Mouse (Mus musculus) hindbrain, embryonic 13.5 days (tissue): ENCODE data around the gene Traf3ip3. TPM values are rescaled to one million over a fixed set of nuclear protein-coding genes. Genes with fewer than 3 reads are reported as not detected.
A peak's percentile ranks its signal among the peaks of the same experiment; 100 is the strongest.

Experiments used
- ATAC-seq: fragments of 200-750 bp; cut with Nextera tagmentation; 2 replicates; pipeline ENCODE4 v1.8.0; 2017; ENCODE audit warnings: moderate TSS enrichment; ENCODE audit not compliant: low FRiP score
- H3K27ac ChIP-seq: fragments of 300-500 bp; sonication (generic); 2 replicates; pipeline ENCODE4 v1.5.1; 2015; ENCODE audit warnings: inconsistent platforms, mild to moderate bottlenecking, moderate library complexity
- H3K27me3 ChIP-seq: fragments of 300-500 bp; sonication (generic); 2 replicates; pipeline ENCODE4 v1.6.1; 2015; ENCODE audit warnings: mild to moderate bottlenecking, inconsistent platforms
- H3K36me3 ChIP-seq: fragments of 300-500 bp; sonication (generic); 2 replicates; pipeline ENCODE4 v1.6.1; 2015; ENCODE audit warnings: mild to moderate bottlenecking, inconsistent platforms
- H3K4me1 ChIP-seq: fragments of 300-500 bp; sonication (generic); replicated peaks from 2 replicates; pipeline ENCODE4 v1.6.1; 2015; ENCODE audit warnings: inconsistent platforms
- H3K4me2 ChIP-seq: fragments of 300-500 bp; sonication (generic); 2 replicates; pipeline ENCODE4 v1.6.1; 2015; ENCODE audit warnings: inconsistent platforms, mild to moderate bottlenecking, moderate library complexity
- H3K4me3 ChIP-seq: fragments of 300-500 bp; sonication (generic); 2 replicates; pipeline ENCODE4 v1.5.1; 2015; ENCODE audit warnings: mild to moderate bottlenecking, inconsistent platforms
- H3K9ac ChIP-seq: fragments of 300-500 bp; sonication (generic); 2 replicates; pipeline ENCODE4 v1.6.1; 2015; ENCODE audit warnings: mild to moderate bottlenecking, inconsistent platforms
- H3K9me3 ChIP-seq: fragments of 300-500 bp; sonication (generic); 2 replicates; pipeline ENCODE4 v1.6.1; 2016; ENCODE audit warnings: inconsistent platforms
- WGBS: fragments of 180-500 bp; shearing (Covaris S2); methylation state at CpG from one replicate; pipeline ENCODE4 v1.1.7; 2015; 5-methylcytosine and 5-hydroxymethylcytosine counted together
- polyA plus RNA-seq: library from polyadenylated mRNA; unstranded; fragments of >200 nt; fragmentation: Nextera tagmentation; extraction: Ambion mirVana; gene quantifications from 2 replicates; pipeline ENCODE4 v1.2.1, GENCODE M21; 2015

Traf3ip3 gene
- polyA plus RNA-seq, 1 experiment from 2014 or later: 2.8 TPM

- peak; percentile 64 for ATAC-seq
- peak overlapping the region; percentile 68 for H3K9ac ChIP-seq
- peak overlapping the region; percentile 97 for H3K4me3 ChIP-seq
- WGBS: 28% methylated on average over 11 of the region's 11 CpGs
- H3K36me3 ChIP-seq: peaks cover 20% of the 10 kb centered on the region
- peaks cover 23% of the 10 kb centered on the region for H3K4me1 ChIP-seq
- peak overlapping the region; percentile 80 for H3K27ac ChIP-seq
- peak overlapping the region; percentile 70 for H3K4me2 ChIP-seq
- H3K9me3 ChIP-seq: no peaks in the 10 kb centered on the region
- no peaks in the 10 kb centered on the region for H3K27me3 ChIP-seq
These were observed 71.1 kb downstream of the Traf3ip3 start for GRCm38 (mm10) chr1:193130456-193130825.

- peak; percentile 94 for ATAC-seq
These were observed 71.6 kb downstream of the Traf3ip3 start, which contains the start of gene Diexf for GRCm38 (mm10) chr1:193129786-193130455. Gene Diexf (minus strand): TSS chr1:193130272.

GRCm38 (mm10) chr1:193129321-193129720 lies 72.2 kb downstream of the Traf3ip3 start:
- Histone ChIP-seq H3K4me1 (peaks cover 23% of the 10 kb centered on the region), H3K27ac (no peak overlapping the region), H3K9ac (peak overlapping the region; percentile 88), H3K36me3 (peaks cover 26% of the 10 kb centered on the region), H3K4me2 (peak overlapping the region; percentile 70), H3K9me3 (no peaks in the 10 kb centered on the region), H3K4me3 (peak overlapping the region; percentile 97), H3K27me3 (no peaks in the 10 kb centered on the region)
- WGBS: 30% methylated on average over 5 of the region's 5 CpGs
- no peak for ATAC-seq

More at GRCm38 (mm10) chr1:193129786-193130455, 71.6 kb downstream of the Traf3ip3 start, which contains the start of gene Diexf:
- Histone ChIP-seq H3K4me1 (peaks cover 23% of the 10 kb centered on the region), H3K9me3 (no peaks in the 10 kb centered on the region), H3K36me3 (peaks cover 21% of the 10 kb centered on the region), H3K9ac (peak within 1 kb of the TSS; percentile 88), H3K27me3 (no peaks in the 10 kb centered on the region), H3K4me3 (peak within 1 kb of the TSS; percentile 97), H3K27ac (peak within 1 kb of the TSS; percentile 80), H3K4me2 (peak within 1 kb of the TSS; percentile 70)
- under 1% methylated on average over 61 of the region's 61 CpGs for WGBS

GRCm38 (mm10) chr1:193128055-193128454 lies 73.4 kb downstream of the Traf3ip3 start:
- ATAC-seq: no peak
- Histone ChIP-seq H3K9me3 (no peaks in the 10 kb centered on the region), H3K4me2 (no peak overlapping the region), H3K27ac (no peak overlapping the region), H3K4me3 (no peak overlapping the region), H3K27me3 (no peaks in the 10 kb centered on the region), H3K4me1 (peaks cover 23% of the 10 kb centered on the region), H3K36me3 (peaks cover 38% of the 10 kb centered on the region), H3K9ac (no peak overlapping the region)
- 95% methylated on average over 6 of the region's 6 CpGs for WGBS

GRCm38 (mm10) chr1:193125835-193126234 lies 75.7 kb downstream of the Traf3ip3 start:
- no peak for ATAC-seq
- Histone ChIP-seq H3K4me3 (no peak overlapping the region), H3K9ac (no peak overlapping the region), H3K4me1 (peaks cover 22% of the 10 kb centered on the region), H3K4me2 (no peak overlapping the region), H3K27ac (no peak overlapping the region), H3K27me3 (no peaks in the 10 kb centered on the region), H3K9me3 (no peaks in the 10 kb centered on the region), H3K36me3 (peaks cover 61% of the 10 kb centered on the region)
- WGBS: 70% methylated on average over 4 of the region's 4 CpGs

Other genes starting within 250 kb of the Traf3ip3 start
- 7.5 and 7.8 TPM in 2 replicates for gene Syt14, start 165.9 kb downstream of the Traf3ip3 start, polyA plus RNA-seq
- 7.1 and 7.4 TPM in 2 replicates for gene Diexf, start 71.4 kb downstream of the Traf3ip3 start, polyA plus RNA-seq
- gene Irf6, start 48.6 kb downstream of the Traf3ip3 start, polyA plus RNA-seq: 0.62 and 0.82 TPM in 2 replicates
- gene A130010J15Rik, start 33.7 kb downstream of the Traf3ip3 start, polyA plus RNA-seq: 12.9 and 13.5 TPM in 2 replicates
- 0.18 and 0.73 TPM in 2 replicates for gene Lamb3, start 6.0 kb upstream of the Traf3ip3 start, polyA plus RNA-seq
- not detected in 2 replicates for gene Hsd11b1, start 62.4 kb upstream of the Traf3ip3 start, polyA plus RNA-seq
- gene G0s2, start 71.5 kb upstream of the Traf3ip3 start, polyA plus RNA-seq: 6.2 and 6.5 TPM in 2 replicates
- gene Camk1g, start 168.6 kb upstream of the Traf3ip3 start, polyA plus RNA-seq: 31.7 and 35.5 TPM in 2 replicates